Mouse (Mus musculus) testis, adult 2 months (tissue): ENCODE measurements around the gene Atg101. TPM values are rescaled to one million over a fixed set of nuclear protein-coding genes. Genes with fewer than 3 reads are reported as not detected.

Experiments
- H3K27ac ChIP-seq: fragments of 200-500 bp; 2 replicates; pipeline ENCODE4 v1.5.1; 2012; ENCODE audit warnings: low read depth, low read length; ENCODE audit not compliant: control insufficient read depth, insufficient read depth
- H3K27me3 ChIP-seq: fragments of 200-500 bp; 2 replicates; pipeline ENCODE4 v1.6.1; 2012; ENCODE audit warnings: mild to moderate bottlenecking, low read length, moderate library complexity; ENCODE audit not compliant: control insufficient read depth, insufficient read depth
- H3K36me3 ChIP-seq: fragments of 200-500 bp; 2 replicates; pipeline ENCODE4 v1.6.1; 2012; ENCODE audit warnings: mild to moderate bottlenecking, low read length; ENCODE audit not compliant: control insufficient read depth, insufficient read depth
- H3K4me1 ChIP-seq: fragments of 200-500 bp; 2 replicates; pipeline ENCODE4 v1.6.1; 2012; ENCODE audit warnings: low read length; ENCODE audit not compliant: control insufficient read depth, insufficient read depth
- H3K4me3 ChIP-seq: fragments of 200-500 bp; 2 replicates; pipeline ENCODE4 v1.5.1; 2012; ENCODE audit warnings: low read depth, mild to moderate bottlenecking, low read length, moderate library complexity, mixed read lengths; ENCODE audit not compliant: control insufficient read depth
- CTCF ChIP-seq: fragments of 200-500 bp; IDR thresholded peaks from 2 replicates; pipeline ENCODE4 v1.5.1; 2012; ENCODE audit warnings: low read depth, mild to moderate bottlenecking, inconsistent platforms, low read length, moderate library complexity; ENCODE audit not compliant: control insufficient read depth, insufficient read depth, insufficient replicate concordance
- POLR2A ChIP-seq: fragments of 200-500 bp; IDR thresholded peaks from 2 replicates; pipeline ENCODE4 v1.6.1; 2012; ENCODE audit warnings: low read depth, mild to moderate bottlenecking, inconsistent platforms, low read length, moderate library complexity; ENCODE audit not compliant: control insufficient read depth
- polyA plus RNA-seq: library from polyadenylated mRNA; depleted of rRNA; stranded (reverse); fragments of >200 nt; gene quantifications from 2 replicates; pipeline ENCODE4 v1.2.3, GENCODE M21; 2012

Atg101 gene
- polyA plus RNA-seq, 1 experiment, result 17.5 TPM

- Histone ChIP-seq H3K4me3 (no peak overlapping the region), H3K27me3 (no peaks in the 10 kb centered on the region), H3K27ac (0 out of 2 replicates have a peak overlapping the region, but pooled peaks have one; percentile 9), H3K36me3 (no peaks in the 10 kb centered on the region), H3K4me1 (peaks cover 14% of the 10 kb centered on the region)
- no peak for TF ChIP-seq POLR2A
- no peak for TF ChIP-seq CTCF
These were observed 42.8 kb upstream of the Atg101 start for GRCm38 (mm10) chr15:101241236-101241635.

- TF ChIP-seq POLR2A (no peak), CTCF (no peak)
- Histone ChIP-seq H3K27ac (no peak overlapping the region), H3K4me1 (peaks cover 14% of the 10 kb centered on the region), H3K4me3 (no peak overlapping the region), H3K36me3 (no peaks in the 10 kb centered on the region), H3K27me3 (no peaks in the 10 kb centered on the region)
These were observed 42.2 kb upstream of the Atg101 start for GRCm38 (mm10) chr15:101241853-101242252.

- Histone ChIP-seq H3K4me1 (peaks cover 19% of the 10 kb centered on the region), H3K27me3 (no peaks in the 10 kb centered on the region), H3K4me3 (no peak overlapping the region), H3K36me3 (no peaks in the 10 kb centered on the region), H3K27ac (no peak overlapping the region)
- TF ChIP-seq POLR2A (no peak), CTCF (no peak)
These were observed 41.4 kb upstream of the Atg101 start for GRCm38 (mm10) chr15:101242645-101243044.

GRCm38 (mm10) chr15:101244012-101244411 lies 40.1 kb upstream of the Atg101 start:
- no peaks in the 10 kb centered on the region for H3K27me3 ChIP-seq
- TF ChIP-seq POLR2A (no peak), CTCF (no peak)
- H3K4me3 ChIP-seq, result no peak overlapping the region
- H3K36me3 ChIP-seq, result no peaks in the 10 kb centered on the region
- no peak overlapping the region for H3K27ac ChIP-seq
- H3K4me1 ChIP-seq, result peaks cover 12% of the 10 kb centered on the region

- peaks cover 10% of the 10 kb centered on the region for H3K4me1 ChIP-seq
- no peaks in the 10 kb centered on the region for H3K36me3 ChIP-seq
- peak overlapping the region; percentile 74 for H3K4me3 ChIP-seq
- H3K27me3 ChIP-seq, result no peaks in the 10 kb centered on the region
- TF ChIP-seq CTCF (no peak), POLR2A (no peak; the same call in 1 of the 2 replicates)
- H3K27ac ChIP-seq, result peak overlapping the region; percentile 78
These were observed 37.6 kb upstream of the Atg101 start for GRCm38 (mm10) chr15:101246231-101247154.

GRCm38 (mm10) chr15:101247155-101247498 lies 36.9 kb upstream of the Atg101 start:
- Histone ChIP-seq H3K27me3 (no peaks in the 10 kb centered on the region), H3K36me3 (no peaks in the 10 kb centered on the region), H3K27ac (no peak overlapping the region), H3K4me1 (peaks cover 10% of the 10 kb centered on the region), H3K4me3 (no peak overlapping the region)
- no peak for TF ChIP-seq CTCF
- no peak for TF ChIP-seq POLR2A

- H3K36me3 ChIP-seq, result no peaks in the 10 kb centered on the region
- H3K27me3 ChIP-seq, result no peaks in the 10 kb centered on the region
- H3K4me3 ChIP-seq, result no peak overlapping the region
- peak overlapping the region; percentile 65; the same call in 1 of the 2 replicates for H3K27ac ChIP-seq
- H3K4me1 ChIP-seq, result peaks cover 10% of the 10 kb centered on the region
- TF ChIP-seq POLR2A (no peak), CTCF (no peak)
These were observed 35.9 kb upstream of the Atg101 start for GRCm38 (mm10) chr15:101248029-101248710.
